Mouse (Mus musculus) forelimb bud, embryonic 11.5 days (tissue): Measurements from ENCODE around the gene Polr3b.

Experiments used
- DNase-seq: peaks from one replicate; pipeline ENCODE4 v3.0.0-alpha.2; 2012; ENCODE audit warnings: low read depth, low spot score

Gene Polr3b

DNA sequence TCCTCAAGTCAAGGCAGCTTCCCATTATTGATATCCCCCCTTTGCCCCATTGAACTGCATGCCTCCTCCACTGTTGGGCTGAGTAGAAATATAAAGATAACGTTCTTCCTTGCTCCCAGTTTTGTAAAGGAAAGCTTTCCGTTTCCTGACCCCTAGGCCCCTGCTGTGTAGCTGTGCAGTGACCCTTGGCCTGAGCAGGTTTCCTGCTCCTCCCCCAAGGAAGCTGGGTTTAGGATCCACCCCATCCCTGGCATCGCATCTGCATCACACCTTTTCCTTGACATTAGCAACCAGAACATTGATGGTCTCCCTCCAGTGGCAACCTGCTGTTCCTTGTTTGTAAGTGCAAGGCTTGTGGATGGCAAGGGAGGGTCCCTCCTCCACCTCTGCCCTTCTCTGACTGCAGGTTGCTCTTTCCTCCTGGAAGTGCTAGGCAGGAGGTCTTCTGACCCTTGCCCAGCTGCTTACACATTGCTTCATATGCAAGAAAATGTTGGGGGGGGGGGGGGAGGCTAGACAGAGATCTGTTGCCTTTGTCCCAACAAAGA, 43.7 kb downstream of the Polr3b start:
- no peak for DNase-seq

DNA sequence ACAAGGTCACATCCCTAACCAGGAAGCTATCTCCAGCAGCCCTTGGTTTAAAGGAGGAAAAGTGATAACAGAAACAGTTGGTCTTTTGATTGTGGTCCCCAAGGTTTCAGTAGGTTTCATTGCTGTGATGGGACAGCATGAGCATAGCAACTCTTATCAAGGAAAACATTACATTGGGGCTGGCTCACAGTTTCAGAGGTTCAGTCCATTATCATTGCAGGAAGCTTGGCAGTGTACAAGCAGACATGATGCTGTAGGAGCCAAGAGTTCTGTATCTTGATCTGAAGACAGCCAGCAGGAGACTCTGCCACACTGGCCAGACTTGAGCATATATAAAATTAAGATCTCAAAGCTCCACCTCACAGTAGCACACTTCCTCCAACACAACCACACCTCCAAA, 53.6 kb downstream of the Polr3b start:
- no peak for DNase-seq

DNA sequence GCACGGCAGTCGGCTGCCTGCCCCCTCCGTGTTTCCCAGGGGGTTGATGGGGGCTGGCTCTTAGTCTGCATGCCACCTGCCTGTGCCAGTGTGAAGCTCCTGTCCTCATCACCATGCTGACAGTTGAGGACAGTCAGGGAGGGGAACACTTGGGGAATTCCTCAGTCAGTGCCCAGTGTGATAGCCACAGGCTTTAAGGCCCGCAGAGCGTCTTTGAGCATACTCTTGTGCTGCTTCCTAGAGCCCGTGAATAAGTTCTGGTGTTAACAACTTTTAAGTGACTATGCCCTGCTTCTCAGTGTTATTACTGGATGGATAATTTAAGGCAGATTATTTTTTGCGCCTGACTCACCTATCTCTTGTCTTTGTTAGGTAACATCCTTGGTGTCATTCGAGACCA, 54.4 kb downstream of the Polr3b start:
- DNase-seq: no peak

DNA sequence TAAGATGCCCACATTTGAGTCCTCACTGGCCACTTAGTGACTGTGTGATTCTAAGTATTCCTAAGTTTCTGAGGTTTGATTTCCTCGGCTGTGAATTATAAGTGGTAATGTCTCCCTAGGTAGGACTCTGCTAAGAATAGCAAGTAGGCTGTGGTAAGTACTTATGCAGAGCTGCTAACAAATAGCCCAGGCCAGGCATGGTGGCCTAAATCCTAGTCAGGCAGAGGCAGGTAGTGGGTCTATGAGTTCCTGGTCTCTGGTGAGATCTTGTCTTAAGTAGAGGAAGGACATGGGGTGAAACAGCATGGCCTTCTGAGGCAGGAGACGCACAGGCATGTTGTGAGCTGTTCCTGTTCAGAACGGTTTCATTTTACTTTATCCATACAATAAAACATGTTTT, 55.8 kb downstream of the Polr3b start:
- no peak for DNase-seq

DNA sequence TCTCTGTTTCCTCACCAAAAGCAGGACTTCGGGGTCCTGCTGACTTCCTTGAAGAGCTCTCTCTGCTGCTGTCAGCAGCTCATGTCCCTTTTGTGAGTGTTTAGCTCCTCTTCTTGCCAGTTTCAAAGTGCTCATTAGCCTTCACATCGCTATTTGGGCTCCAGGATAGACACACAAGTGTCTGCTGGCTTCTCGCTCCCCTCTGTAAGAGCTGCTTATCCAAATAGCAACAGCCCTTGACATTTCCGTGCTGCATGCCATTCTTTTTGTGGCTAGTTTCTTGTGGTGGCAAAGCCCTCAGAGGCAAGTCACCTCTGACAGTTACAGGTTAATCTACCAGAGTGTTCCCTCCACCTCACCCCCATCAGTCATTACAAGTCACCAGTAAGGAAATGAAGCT, 56.3 kb downstream of the Polr3b start:
- no peak for DNase-seq

DNA sequence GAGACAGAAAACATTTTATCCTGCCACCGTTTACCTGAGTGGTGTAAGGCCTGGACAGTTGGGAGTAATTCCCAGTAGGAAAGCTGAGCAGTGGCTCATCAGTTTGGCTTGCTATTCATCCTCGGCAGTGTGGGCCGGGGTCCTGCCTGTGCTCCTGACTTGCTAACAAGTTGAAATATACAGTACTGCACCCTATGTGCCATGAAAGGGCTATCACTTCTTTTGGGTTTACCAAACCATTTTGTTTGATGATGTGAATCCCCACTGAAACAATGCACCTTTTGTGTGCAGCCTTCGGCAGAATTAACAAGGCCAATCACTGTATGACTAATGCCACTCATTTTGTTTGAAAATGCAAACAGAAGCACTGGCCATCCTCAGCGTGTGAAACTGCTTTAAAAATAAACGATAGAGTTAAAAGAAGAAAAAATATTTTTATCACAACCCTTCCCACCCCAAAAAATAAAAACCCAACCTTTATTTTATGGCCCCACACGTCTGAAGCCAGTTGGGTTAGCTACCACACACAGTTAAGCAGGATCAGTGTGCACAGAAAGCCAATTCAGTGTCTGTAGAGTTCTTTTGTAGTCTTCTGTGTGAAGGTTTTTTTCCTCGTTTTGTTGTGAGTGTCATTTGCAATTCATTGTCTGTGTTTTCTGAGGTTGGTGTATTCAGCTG, 63.5 kb downstream of the Polr3b start:
- DNase-seq: no peak

DNA sequence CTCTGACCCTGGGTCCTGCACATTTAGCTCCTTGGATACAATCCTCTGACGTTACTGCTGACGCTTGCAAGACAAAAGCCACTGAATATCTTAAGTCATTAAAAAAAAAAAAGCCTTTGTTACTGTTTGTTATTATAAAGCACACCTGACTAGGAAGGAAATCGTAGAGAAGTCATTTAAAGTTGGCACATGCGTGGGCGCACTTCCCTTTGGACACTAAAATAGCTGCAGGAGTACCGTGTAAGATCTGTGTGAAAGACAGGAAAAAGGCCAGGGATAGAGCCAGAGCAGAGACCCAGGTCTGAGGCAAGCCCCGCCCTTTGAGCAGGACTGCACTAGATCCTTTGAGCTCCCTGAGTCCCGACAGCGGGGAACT, 64.0 kb downstream of the Polr3b start:
- no peak for DNase-seq

DNA sequence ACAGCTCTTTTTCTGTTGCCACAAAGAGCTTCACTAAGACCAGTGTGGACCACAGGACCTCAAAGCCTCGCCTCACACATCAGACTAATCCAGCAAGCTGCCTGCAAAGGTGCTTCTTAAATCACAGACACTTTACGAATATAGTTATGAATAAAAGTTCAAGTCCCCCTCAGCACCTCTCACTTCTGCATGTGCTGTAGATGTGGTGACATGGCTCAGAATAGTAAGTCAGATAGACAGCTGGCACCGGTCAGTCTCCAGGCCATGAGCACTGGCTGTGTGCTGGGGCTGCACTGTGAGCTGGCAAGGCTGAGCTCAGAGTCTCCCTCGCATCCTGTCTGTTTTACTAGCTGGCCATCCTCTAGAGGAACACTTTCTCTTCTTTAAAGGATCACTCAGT, 64.6 kb downstream of the Polr3b start:
- no peak for DNase-seq

DNA sequence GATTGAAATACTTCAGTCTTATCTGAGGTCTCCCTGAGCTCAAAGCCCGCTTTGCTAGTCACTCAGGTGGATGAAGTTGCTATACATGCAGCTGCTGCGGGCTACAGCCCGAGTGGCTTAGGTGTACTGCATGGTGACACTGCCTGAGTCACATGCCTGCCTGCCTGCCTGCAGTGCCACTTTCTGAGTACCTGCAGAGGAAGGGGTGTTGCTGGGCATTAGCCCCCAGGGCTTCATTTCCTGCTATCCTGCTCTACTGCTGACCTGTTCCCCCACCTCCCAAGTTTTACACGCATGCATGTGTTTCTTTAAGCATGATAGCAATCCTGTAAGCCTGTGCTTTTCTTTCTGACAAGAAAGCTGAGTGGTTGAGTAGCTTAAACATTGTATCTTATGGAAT, 65.6 kb downstream of the Polr3b start:
- no peak for DNase-seq

DNA sequence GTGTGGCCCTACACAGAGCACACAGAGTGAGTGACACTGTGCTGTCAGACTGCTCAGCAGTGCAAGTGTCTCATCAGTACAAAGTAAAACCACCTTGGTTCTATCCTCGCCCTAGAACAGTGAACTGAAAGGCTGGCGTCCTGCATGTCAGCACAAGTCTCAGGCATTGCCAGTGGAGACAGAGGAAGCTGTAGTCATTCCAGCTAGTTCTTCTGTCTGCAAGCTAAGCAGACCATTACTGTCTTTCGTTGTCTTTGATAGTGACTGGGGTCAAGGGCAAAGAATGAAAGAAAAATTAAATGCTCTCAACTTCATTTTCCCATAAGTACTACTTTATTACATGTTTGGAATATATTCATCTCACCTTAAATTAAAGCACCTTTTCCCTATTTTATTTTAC, 67.8 kb downstream of the Polr3b start:
- DNase-seq: no peak

DNA sequence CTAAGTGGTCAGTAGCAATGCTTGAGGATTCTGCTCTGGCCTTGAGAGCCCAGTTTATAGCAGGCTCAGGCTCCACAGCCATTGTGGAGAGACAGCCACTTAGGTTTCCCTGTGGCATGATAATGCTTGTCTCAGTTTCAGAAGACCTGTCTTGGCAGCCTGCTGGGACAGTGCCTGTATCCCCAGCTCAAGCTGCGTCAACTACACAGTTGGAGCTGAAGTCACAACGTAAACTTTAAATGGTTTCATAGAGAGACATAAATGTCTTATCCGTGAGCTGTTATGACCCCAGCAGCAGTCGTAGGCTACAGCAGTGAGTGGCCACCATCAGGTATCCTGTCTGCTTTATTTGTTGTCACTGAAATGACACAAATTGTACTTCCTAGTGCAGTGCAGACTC, 68.7 kb downstream of the Polr3b start:
- no peak for DNase-seq

DNA sequence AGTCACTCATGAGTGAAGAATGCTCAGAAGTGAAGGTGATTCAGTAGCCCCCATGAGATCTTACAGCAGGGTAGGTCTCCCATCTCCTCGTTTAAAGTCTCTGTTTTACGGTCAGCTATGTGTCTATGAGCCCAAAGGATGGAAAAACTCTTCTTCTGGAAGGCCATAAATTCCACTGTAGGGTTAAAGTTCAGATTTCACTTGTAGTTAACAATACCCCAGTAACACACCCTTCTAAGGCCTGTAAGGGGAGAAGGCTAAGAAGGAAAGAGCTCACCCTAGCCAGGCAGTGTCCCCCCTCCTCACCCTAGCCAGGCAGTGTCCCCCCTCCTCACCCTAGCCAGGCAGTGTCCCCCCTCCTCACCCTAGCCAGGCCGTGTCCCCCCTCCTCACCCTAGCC, 69.6 kb downstream of the Polr3b start:
- DNase-seq: no peak

DNA sequence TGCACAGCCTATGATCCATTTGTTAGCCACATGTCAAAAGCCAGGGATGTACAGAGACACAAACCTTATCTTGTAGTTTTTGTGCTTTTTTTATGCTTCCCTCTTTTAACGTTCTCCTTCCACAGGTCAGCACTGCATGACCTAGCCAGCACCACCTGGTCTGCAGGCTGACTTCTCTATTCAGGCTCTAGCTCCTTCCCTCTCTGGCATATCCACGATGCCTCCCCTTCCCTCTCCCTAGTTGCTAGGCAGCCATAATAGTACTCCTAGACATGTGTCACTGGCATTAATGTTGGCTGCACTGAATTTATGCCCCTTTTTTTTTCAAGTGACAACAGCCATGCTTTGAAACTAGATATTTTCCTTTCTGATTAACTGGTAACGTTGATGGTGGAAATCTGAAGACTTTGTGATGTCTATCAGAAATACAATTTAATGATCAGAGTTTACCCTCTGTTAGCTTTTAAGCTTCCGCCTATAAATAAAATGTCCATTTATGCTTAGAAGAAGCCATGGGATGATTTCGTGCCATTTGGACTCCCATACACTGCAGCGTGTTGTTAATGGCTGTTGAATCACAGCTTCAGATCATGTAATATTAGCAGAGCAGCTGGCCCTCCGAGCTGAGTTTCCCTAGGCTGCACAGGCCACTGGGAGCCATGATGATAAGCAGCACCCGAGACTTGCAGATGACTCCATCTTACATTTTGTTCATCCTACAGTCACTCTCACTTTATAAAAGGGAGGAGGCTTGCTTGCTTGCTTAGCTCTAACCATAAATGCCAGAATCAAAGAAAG, 71.9 kb downstream of the Polr3b start:
- no peak for DNase-seq

DNA sequence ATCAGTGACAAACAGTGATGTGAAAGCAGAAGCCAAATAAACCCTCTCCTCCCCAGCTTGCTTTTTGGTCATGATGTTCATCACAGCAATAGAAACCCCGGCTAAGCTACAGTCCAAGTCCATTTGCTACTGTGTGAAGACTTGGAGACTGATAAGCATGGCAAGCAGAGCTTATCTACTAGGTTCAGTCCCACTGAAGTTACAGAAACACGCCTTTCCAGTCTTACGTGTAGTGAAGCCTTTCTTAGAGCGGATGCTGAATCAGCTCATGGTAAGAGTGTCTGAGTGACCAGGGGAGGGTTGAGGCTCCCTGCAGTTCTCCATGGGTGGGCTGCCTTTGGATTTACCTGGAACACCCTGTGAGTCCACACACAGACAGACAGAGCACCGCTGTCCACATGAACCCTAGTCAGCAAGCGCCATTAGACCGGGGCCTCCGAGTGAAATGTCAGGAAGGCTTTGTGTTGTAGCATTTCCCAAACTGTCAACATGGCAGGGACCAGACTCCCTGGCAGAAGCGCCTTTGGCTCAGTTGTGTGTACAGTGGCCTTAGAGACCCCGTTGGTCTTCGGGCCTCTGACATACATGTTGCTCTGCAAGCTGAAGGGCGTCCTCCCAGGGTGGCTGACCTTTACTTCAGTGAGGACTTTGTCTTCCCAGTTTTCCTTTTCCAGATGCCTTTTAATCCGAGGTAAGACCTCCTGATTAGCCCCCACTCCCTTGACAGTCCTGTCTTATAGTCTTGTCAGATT, 78.3 kb downstream of the Polr3b start:
- DNase-seq: no peak

DNA sequence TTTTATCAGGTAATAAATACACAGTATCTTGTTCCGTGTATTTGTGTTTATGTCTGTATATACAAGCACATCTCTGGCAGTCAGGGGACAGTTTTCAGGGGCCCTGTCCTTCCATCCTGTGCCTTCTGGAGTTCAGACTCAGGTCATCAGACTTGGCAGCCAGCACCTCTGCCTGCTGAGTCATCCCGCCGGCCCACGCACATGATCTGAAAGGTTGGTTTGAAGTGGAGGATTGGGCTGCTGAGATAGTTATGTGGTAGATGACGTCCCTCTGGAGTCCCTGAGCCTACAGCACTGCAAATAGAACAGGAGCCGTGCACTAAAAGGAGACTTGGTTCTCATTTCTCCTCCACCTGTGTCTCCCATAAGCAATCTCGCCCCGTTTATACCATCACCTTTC, 79.0 kb downstream of the Polr3b start:
- DNase-seq: no peak

DNA sequence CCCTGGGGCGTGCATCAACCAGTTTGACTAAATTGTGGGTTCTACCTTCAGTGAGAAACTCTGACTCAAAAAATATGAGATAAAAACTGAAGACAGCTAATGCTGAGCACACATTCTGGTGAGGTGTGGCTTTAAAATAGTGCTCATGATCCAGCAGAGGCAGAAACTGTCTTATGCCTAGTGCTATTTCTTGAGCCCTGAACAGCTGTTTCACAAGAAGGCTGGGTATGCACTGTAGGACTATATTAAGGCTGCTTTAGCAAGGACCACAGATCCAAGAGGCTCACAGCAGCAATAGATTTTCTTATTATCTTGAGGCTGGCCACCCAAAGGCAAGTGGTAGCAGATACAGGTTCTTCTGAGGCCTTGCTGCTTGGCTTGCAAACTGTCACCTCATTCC, 80.0 kb downstream of the Polr3b start:
- no peak for DNase-seq

DNA sequence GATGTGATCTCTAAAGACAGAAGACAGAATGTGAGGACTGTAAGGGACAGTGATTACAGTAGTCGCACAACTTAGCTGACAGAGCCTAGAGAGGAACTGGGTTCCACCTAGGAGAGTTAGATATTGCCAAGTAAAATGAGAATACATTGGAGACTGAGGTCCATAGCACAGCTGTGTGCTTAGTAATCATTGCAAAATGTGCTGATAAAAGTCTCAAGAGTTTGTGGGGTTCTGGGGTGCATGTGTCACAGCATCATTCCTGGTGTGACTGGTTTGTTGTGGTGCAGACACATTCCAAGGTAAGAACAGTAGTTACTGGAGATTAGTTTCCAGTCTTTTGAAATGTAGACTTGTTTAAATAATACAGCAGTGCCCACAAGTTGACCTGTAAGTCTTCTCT, 82.5 kb downstream of the Polr3b start:
- DNase-seq: no peak

DNA sequence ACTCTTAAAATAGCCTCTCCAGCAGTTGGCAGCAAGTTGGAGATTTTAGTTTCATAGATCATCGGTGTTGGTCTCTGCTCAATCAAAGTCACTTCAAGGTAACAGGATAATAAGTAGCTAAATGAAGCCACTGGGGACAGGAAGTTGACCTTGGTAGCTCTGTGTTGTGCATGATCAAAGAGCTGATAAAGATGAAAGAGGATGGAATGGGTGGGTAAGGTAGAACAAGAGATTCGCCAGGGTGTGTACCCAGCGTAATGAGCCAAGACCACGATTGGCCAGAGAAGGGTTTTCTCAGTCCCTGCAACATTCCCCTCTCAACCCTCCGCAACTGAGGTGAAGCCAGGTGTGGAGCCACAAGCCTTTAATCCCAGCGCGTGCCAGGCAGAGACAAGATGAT, 83.1 kb downstream of the Polr3b start:
- DNase-seq: no peak

DNA sequence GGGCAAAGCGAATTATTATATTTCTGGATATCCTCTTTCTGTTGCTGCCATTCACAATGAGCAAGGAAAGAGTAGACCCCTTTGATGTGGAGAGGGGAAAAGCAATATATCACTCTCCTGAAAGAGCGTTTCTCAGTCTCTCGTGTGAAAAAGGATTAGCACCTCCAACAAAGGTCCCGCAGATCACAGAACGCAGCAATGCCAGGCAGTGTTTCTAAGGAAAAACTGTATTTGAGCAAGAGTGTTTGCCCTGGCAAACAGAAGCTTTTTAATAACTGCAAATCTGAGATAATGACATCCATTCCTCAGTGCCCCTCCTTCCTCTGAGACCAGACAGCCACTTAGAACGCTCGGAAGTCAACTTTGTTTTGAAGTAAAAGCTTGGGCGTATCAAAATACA, 84.5 kb downstream of the Polr3b start:
- DNase-seq: no peak

DNA sequence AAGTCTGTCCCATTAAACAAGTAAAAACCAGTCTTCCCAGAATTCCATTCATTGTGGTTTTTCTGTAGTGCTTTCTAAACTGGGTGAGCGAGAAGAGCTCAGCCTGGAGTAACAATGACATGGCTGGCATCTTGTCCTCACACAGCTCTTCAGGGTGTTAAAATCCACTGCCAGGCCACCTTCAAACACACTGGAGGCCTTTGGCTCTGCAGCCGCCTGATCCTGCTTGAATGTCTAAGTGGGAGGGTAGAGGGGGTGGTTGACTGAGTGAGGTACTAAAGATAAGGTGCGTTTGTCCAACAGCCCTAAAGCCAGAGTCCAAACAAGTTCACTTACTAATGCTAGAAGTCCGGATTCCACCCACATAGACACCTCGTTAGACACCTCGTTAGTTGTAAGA, 85.1 kb downstream of the Polr3b start:
- DNase-seq: no peak

DNA sequence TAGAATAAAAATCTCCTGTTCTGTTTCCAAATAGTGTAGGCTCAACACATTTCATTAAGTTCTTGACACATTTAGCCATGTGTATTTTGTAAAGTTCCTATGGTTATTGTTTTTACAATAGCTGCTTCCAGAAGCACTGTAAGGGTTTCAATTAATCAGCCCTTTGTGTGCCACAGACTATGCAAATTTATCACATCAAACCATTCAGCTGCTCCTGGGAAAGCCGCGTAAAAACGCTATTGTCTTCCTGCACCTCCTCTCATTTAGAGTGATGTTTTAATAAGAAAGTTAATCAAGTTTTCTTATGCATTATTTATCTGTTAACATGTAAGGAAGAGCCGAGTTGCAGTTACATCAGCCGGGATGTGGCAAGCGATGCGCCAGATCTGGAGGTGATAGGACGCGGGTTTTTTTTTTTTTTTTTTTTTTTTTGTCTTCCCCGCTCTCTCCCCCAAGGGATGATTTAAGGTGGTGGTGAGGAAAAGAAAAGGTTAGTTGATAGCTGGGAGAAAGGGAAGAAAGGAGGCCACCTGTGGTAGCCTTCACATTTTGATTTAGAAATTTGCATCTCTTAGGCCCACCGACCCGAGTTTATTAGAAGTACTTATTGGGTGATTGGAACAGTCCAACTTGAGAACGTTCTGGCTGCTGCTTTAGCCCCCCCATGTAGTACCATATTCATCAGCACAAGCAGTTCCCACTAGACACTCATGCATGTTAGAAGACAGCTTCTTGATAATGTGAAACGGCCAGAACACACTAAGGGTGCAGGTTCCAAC, 85.8 kb downstream of the Polr3b start:
- DNase-seq: no peak

DNA sequence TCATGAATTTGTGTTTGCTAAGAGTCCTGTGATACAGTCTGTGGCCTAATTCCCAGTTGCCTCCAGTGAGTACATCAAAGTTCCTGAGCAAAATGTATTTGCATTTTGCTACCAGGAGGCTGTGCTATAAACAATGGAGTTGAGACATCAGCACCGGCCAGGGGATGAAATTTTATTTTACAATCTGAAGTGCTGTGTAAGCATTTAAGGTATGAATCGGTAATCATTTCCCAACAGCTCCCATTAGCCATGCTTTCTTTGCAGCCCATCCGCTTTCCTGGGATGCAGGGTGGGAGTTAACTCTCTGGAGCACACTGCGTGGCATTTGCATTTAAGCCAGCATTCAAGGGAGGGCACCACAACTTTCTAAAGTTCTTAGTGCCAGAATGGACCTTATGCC, 88.1 kb downstream of the Polr3b start:
- DNase-seq: no peak
